Mouse (Mus musculus): ENCODE results near the gene Son.

Son gene

GRCm38 (mm10) chr16:91647461-91648219 lies at the start of gene Son:
Gene Son (plus strand): TSS chr16:91647506.
- in situ Hi-C loops (cut with MboI, MseI): no loop called here

GRCm38 (mm10) chr16:91597672-91598010 lies 49.7 kb upstream of the Son start, which contains the start of gene Tmem50b:
Gene Tmem50b (minus strand): TSS chr16:91597800.
- in situ Hi-C loops (cut with MboI, MseI): no loop called here

DNA sequence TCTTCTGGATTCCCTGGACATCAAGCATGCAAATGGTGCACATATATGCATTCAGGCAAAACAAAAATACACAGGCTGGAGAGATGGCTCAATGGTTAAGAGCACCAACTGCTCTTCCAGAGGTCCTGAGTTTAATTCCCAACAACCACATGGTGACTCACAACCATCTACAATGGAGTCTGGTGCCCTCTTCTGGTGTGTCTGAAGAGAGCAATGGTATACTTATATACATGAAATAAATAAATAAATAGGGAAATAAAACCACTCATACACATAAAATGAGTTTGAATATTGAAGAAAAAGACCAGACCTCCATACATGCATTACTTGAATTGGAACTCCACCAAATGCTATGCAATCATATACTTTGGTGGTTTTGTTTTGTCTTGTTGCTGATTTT lies 48.1 kb upstream of the Son start:
- in situ Hi-C loops (cut with MboI, MseI): no loop called here

- in situ Hi-C loops (cut with MboI, MseI): loop anchor here (25.0 kb wide), 1 partner anchor 814 kb away; no protein-coding TSS in a partner anchor
Observed at GRCm38 (mm10) chr16:91601081-91601480, 46.2 kb upstream of the Son start.

- in situ Hi-C loops (cut with MboI, MseI): loop anchor here (25.0 kb wide), 1 partner anchor 814 kb away; no protein-coding TSS in a partner anchor
Observed at GRCm38 (mm10) chr16:91601693-91602092, 45.6 kb upstream of the Son start.

DNA sequence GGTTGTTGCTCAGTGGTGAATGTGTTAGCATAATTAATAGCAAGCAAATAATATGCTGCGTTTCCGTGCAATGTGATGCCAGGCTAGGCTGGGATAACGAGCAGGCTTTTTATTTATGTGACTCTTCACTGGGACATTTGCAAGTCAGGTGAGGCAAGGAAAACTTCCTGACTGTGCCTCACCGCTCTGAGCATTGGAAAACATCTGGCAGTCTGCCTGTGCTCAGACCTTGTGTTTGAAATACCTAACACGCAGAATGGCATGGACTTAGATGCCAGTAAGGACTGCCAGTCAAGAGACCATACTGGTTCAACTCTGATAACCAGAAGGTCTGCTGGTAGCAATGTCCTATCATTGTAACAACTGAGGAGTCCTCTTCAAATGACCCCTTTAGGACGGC lies 42.1 kb upstream of the Son start:
- in situ Hi-C loops (cut with MboI, MseI): loop anchor here (25.0 kb wide), 1 partner anchor 818 kb away; no protein-coding TSS in a partner anchor

GRCm38 (mm10) chr16:91606958-91607357 lies 40.3 kb upstream of the Son start:
- in situ Hi-C loops (cut with MboI, MseI): loop anchor here (25.0 kb wide), 1 partner anchor 820 kb away; no protein-coding TSS in a partner anchor

DNA sequence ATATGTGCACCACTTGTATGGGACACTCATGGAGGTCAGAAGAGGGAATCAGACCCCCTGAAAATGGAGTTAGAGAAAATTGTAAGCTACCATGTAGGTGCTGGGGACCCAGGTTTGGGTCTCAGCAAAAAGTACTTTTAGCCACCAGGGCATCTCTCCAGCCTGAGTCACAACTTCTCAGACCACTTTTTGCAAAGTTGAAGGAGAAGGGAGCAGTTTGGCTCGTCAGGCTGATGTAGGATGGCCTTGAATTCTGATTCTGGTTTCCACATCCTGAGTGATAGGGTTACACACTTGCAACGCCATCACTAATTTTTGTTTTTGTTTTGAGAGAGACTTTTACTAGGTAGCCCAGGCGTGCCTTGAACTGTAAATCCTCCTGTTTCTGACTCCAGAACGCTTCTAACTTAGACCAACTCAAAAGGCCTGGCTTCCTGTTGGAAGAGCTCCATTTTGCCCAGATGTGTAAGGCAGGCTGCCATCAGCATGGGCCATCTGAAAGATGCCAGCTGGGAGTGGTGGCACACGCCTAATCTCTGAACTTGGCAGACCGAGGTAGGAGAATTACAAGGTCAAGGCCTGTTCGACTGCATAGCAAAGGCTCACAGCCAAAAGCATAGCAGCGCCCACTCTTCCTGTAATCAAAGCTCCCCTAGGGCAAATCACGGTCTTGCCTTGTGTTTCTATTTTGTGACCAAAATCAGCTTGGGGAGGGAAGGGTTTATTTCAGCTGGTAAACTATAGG lies 37.6 kb upstream of the Son start:
- in situ Hi-C loops (cut with MboI, MseI): loop anchor here (25.0 kb wide), 1 partner anchor 822 kb away; no protein-coding TSS in a partner anchor

DNA sequence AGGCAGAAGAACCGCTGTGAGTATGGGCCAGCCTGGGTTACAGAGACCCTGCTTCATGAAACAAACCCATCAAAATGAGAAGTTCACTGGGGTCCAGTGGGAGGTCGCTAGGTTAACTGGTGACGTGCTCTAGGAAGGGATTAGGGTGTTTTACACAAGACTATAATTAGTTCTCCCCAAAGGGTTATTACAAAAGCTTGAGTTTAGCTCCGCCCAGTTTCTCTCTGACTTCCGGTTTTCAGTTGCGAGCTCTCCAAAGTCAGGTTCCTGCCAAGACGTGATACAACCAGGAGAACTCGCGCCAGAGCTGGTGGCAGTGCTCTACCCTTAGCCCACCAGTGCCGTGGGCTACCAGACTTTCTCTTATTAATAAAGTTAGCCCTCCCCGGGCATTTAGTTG lies 36.1 kb upstream of the Son start:
- in situ Hi-C loops (cut with MboI, MseI): loop anchor here (25.0 kb wide), 1 partner anchor 824 kb away; no protein-coding TSS in a partner anchor

GRCm38 (mm10) chr16:91612525-91612924 lies 34.8 kb upstream of the Son start:
- in situ Hi-C loops (cut with MboI, MseI): loop anchor here (25.0 kb wide), 1 partner anchor 825 kb away; no protein-coding TSS in a partner anchor

GRCm38 (mm10) chr16:91614552-91614951 lies 32.8 kb upstream of the Son start:
- in situ Hi-C loops (cut with MboI, MseI): loop anchor here (25.0 kb wide), 1 partner anchor 827 kb away; no protein-coding TSS in a partner anchor

- in situ Hi-C loops (cut with MboI, MseI): loop anchor here (25.0 kb wide), 1 partner anchor 832 kb away; no protein-coding TSS in a partner anchor
Observed at GRCm38 (mm10) chr16:91618511-91619501, 28.5 kb upstream of the Son start, which contains the start of gene Dnajc28. Gene Dnajc28 (minus strand): TSS chr16:91619026.

DNA sequence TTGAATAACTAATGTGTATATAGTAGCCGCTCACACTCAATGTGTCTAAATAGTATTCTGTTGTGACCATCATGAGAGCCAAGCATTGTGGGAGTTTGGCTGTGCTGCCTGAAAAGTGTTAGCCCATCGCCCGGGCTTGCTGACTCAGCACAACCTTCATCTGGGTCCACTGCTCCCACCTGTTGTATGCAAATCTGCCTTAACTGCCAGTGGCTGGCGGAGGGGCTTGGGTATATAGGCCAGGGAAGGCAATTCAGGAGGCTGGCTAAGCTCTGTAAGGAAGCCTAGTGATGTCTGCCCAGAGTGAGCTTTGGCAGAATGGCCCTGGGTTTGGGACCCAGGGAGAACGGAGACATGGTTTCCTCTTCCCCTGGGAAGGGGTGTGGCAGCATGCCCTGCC lies 27.1 kb upstream of the Son start:
- in situ Hi-C loops (cut with MboI, MseI): loop anchor here (10.0 to 25.0 kb wide), 2 partner anchors 585 to 833 kb away; no protein-coding TSS in a partner anchor

DNA sequence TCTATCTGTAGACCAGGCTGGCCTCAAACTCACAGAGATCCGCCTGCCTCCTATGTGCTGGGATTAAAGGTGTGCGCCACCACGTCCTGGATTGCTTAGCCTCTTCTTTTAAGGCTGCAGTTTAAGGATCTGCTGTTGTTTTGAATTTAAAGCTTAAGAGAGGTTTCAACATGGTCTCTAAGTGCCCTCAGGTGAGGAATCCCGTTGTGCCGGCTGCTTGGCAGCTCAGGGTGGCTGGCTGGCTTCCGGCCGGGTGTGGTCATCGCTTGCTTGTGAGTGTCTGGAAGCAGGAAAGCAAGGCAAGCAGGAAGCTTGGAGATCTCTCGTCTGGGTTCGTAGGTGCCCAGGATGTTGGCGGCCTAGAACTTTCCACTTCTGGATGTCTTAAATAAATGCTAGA lies 26.3 kb upstream of the Son start:
- in situ Hi-C loops (cut with MboI, MseI): loop anchor here (10.0 to 25.0 kb wide), 2 partner anchors 586 to 834 kb away; no protein-coding TSS in a partner anchor

GRCm38 (mm10) chr16:91623074-91623473 lies 24.2 kb upstream of the Son start:
- in situ Hi-C loops (cut with MboI, MseI): loop anchor here (10.0 to 25.0 kb wide), 2 partner anchors 588 to 836 kb away; no protein-coding TSS in a partner anchor

DNA sequence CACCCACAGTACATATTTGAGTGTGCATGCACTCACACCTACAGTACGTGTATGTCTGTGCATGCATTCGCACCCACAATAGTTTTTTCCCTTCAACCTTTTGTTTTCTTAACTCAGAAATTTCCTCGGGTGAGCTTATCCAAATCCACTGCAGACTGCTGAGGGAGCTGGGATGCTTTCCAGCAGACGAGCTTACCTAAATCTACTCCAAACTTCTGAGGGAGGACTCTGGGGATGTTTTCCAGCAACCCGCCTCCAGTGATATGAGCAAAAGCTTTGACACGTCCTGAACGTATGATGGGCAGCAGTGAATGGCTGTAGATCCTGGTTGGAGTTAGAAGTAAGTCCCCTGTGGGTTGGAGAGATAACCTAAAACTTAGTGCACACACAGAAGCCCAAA lies 19.5 kb upstream of the Son start:
- in situ Hi-C loops (cut with MboI, MseI): loop anchor here (10.0 kb wide), 1 partner anchor 593 kb away; no protein-coding TSS in a partner anchor

- in situ Hi-C loops (cut with MboI, MseI): loop anchor here (10.0 kb wide), 1 partner anchor 594 kb away; no protein-coding TSS in a partner anchor
Observed at GRCm38 (mm10) chr16:91628673-91629072, 18.6 kb upstream of the Son start.

- in situ Hi-C loops (cut with MboI, MseI): loop anchor here (5.0 to 10.0 kb wide), 2 partner anchors 43 to 595 kb away; no protein-coding TSS in a partner anchor
Observed at GRCm38 (mm10) chr16:91629749-91630148, 17.6 kb upstream of the Son start.

DNA sequence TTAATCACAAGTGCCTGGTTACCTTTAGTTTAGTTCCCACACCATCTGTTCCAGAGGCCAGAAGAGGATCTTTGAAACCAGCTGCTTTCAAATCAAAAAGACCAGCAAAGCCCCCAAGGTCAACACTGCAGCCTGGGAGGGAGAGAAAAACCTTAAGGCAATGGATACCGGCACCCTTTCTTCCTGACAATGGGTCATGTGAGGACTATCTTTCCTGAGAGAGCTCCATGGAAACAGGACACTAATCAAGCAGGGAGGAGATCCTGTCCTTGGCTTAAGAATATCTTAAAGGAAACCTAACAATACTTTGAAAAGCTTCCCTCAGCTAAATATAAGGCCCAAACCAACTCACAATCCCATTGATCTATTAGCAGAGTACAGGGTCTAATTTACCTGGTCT lies 16.7 kb upstream of the Son start:
- in situ Hi-C loops (cut with MboI, MseI): loop anchor here (5.0 kb wide), 1 partner anchor 42 kb away; no protein-coding TSS in a partner anchor

DNA sequence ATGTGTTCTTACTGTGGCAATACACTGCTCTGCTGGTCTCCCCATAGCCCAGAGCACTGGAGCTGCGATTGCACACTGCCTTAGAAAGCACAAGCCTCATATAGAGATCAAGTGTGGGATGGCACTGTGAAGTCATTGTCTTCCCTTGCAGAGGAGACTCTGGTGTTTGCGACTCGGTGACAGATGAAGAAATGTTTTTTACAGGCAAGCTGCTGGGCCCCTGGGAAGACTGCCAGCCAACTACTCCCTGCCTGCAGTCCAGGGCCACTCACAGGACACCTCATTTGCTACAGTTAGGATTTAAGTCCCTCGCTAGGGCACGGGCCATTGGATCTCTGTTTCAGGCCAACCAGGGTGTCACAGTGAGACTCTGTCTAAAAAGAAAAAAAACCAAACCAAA lies 14.9 kb upstream of the Son start:
- in situ Hi-C loops (cut with MboI, MseI): loop anchor here (5.0 kb wide), 1 partner anchor 40 kb away; no protein-coding TSS in a partner anchor
